12 mouse cellular contexts compared by ENCODE assay signal in genomic region chr5:9703385-9704009, GRCm38 (mm10). TPM values are rescaled to one million over a fixed set of nuclear protein-coding genes. Genes with fewer than 3 reads are reported as not detected.
A peak's percentile ranks its signal among the peaks of the same experiment; 100 is the strongest.
DNase-seq lines count a peak whose midpoint lies in the region; ATAC-seq and TF ChIP-seq lines count a peak whose summit lies in the region.
"Had no signal": no experiment of that assay in that cellular context is flagged by ENCODE, and none has a peak within 500 bp of the region (broad histone marks: within the 10 kb centered on the region; RNA-seq: fewer than 3 reads in every experiment).

No protein-coding gene starts in this region.

- H3K4me2 ChIP-seq in CH12.LX (ENCODE audit: insufficient read depth, low read depth, poor library complexity, severe bottlenecking) = no peak overlapping the region
- no peak overlapping the region for H3K4me2 ChIP-seq in forebrain, embryonic 14.5 days (ENCODE audit: low read length)
- H3K4me2 ChIP-seq in midbrain, embryonic 11.5 days = no peak overlapping the region
- H3K4me2 ChIP-seq in lung, postnatal 0 days (replicated peaks; ENCODE audit: low read depth, low read length) = no peak overlapping the region
- no peak overlapping the region for H3K4me2 ChIP-seq in heart, embryonic 12.5 days
- H3K4me2 ChIP-seq: liver, embryonic 11.5 days had no signal

- TF ChIP-seq CTCF in CH12.LX (conservative IDR thresholded peaks at IDR 0.05 in 1 of 2, IDR thresholded peaks at IDR 0.05 in 1 of 2; ENCODE audit: low read depth in 2 of 2, low read length in 2 of 2) = peak in 1 of 2 experiments; percentile 43; a peak in 2 of 4 replicates
- TF ChIP-seq CTCF in lung, postnatal 0 days (IDR thresholded peaks at IDR 0.05) = no peak

- H3K79me2 ChIP-seq in CH12.LX (replicated peaks; ENCODE audit: control insufficient read depth, extremely low read depth, insufficient read depth, poor library complexity, severe bottlenecking) = no peaks in the 10 kb centered on the region

- no peak overlapping the region for H3K4me3 ChIP-seq in CH12.LX (replicated peaks in 1 of 3; ENCODE audit: low read depth in 2 of 3, low read length in 2 of 3, poor library complexity in 1 of 3)
- no peak overlapping the region for H3K4me3 ChIP-seq in ES-E14 (ENCODE audit: insufficient read depth in 1 of 2, low read depth in 1 of 2, low read length in 2 of 2, poor library complexity in 1 of 2, severe bottlenecking in 1 of 2)
- no peak overlapping the region for H3K4me3 ChIP-seq in forebrain, embryonic 14.5 days (ENCODE audit: low read depth, low read length)
- no peak overlapping the region for H3K4me3 ChIP-seq in midbrain, embryonic 11.5 days (ENCODE audit: low read depth, low read length)
- no peak overlapping the region for H3K4me3 ChIP-seq in lung, postnatal 0 days (ENCODE audit: low read depth, low read length)
- no peak overlapping the region for H3K4me3 ChIP-seq in heart, embryonic 12.5 days

- ATAC-seq in forebrain, embryonic 14.5 days = peak; percentile 77
- ATAC-seq in midbrain, embryonic 11.5 days (ENCODE audit: low FRiP score) = peak; percentile 64
- ATAC-seq in lung, postnatal 0 days = no peak
- no peak for ATAC-seq in heart, embryonic 12.5 days (ENCODE audit: insufficient number of reproducible peaks, low FRiP score)

- H3K27ac ChIP-seq in CH12.LX (ENCODE audit: insufficient read depth, low read depth) (no peak overlapping the region), ES-E14 (ENCODE audit: insufficient read depth, low read depth, low read length, poor library complexity, severe bottlenecking) (no peak overlapping the region)
- no peak overlapping the region for H3K27ac ChIP-seq in forebrain, embryonic 14.5 days (ENCODE audit: low read depth, low read length)
- peak overlapping the region; percentile 57; the same call in 1 of the 2 replicates for H3K27ac ChIP-seq in midbrain, embryonic 11.5 days (ENCODE audit: low read depth, low read length)
- H3K27ac ChIP-seq in lung, postnatal 0 days (ENCODE audit: low read length) = no peak overlapping the region
- H3K27ac ChIP-seq in heart, embryonic 12.5 days (ENCODE audit: poor library complexity, severe bottlenecking) = no peak overlapping the region

- DNase-seq in CH12.LX (ENCODE audit: extremely low read depth) (no peak), ES-E14 (ENCODE audit: low read depth, low spot score) (no peak)
- peak; percentile 76 for DNase-seq in forebrain, embryonic 14.5 days (ENCODE audit: low spot score)
- DNase-seq in midbrain, embryonic 11.5 days (ENCODE audit: low spot score, missing footprints) = peak; percentile 87
- DNase-seq in urinary bladder, postnatal 25 days (ENCODE audit: low spot score) = no peak
- no peak for DNase-seq in adrenal gland, adult 18-20 months (ENCODE audit: low spot score in 2 of 2)
- no peak for DNase-seq in lung, postnatal 0 days (ENCODE audit: low spot score)
- DNase-seq: cerebellum, adult 8-10 months; gastrocnemius, postnatal 25 days; thymus, postnatal 25 days had no signal

- H3K9me3 ChIP-seq in CH12.LX (replicated peaks; ENCODE audit: low read length) (no peaks in the 10 kb centered on the region), ES-E14 (ENCODE audit: control insufficient read depth, insufficient read depth, low read depth, low read length) (no peaks in the 10 kb centered on the region)
- H3K9me3 ChIP-seq in forebrain, embryonic 14.5 days (replicated peaks; ENCODE audit: control insufficient read depth, low read length) = no peaks in the 10 kb centered on the region
- H3K9me3 ChIP-seq in midbrain, embryonic 11.5 days (ENCODE audit: control insufficient read depth, low read length) = no peaks in the 10 kb centered on the region
- no peaks in the 10 kb centered on the region for H3K9me3 ChIP-seq in lung, postnatal 0 days (ENCODE audit: low read length)
- no peaks in the 10 kb centered on the region for H3K9me3 ChIP-seq in heart, embryonic 12.5 days (replicated peaks)

- dilution Hi-C loops in CH12.LX (cut with MboI; ENCODE audit: extremely low pct_ligation_motif_present, extremely low pct_unique_long_range_greater_than_20kb, low sequenced_read_pairs) = no loop called here

- H3K9ac ChIP-seq in CH12.LX (ENCODE audit: insufficient read depth, low read depth) (no peak overlapping the region), ES-E14 (ENCODE audit: insufficient read depth, low read depth, low read length, poor library complexity, severe bottlenecking) (no peak overlapping the region)
- H3K9ac ChIP-seq in forebrain, embryonic 14.5 days (ENCODE audit: low read length) = no peak overlapping the region
- no peak overlapping the region for H3K9ac ChIP-seq in midbrain, embryonic 11.5 days (ENCODE audit: low read length)
- H3K9ac ChIP-seq in lung, postnatal 0 days (replicated peaks; ENCODE audit: low read depth) = no peak overlapping the region
- H3K9ac ChIP-seq in heart, embryonic 12.5 days = no peak overlapping the region

- 3% methylated on average over 3 of the region's 3 CpGs for WGBS in forebrain, embryonic 14.5 days
- WGBS in midbrain, embryonic 11.5 days = 20% methylated on average over 3 of the region's 3 CpGs
- WGBS in lung, postnatal 0 days = 46% methylated on average over 3 of the region's 3 CpGs
- WGBS in heart, embryonic 12.5 days = 47% methylated on average over 3 of the region's 3 CpGs

- peak; percentile 36 for TF ChIP-seq RAD21 in CH12.LX (IDR thresholded peaks at IDR 0.05; ENCODE audit: low read depth, low read length)

- no peaks in the 10 kb centered on the region for H3K27me3 ChIP-seq in CH12.LX (replicated peaks)
- H3K27me3 ChIP-seq in forebrain, embryonic 14.5 days (replicated peaks; ENCODE audit: control insufficient read depth, insufficient read depth, low read length) = peaks cover 10% of the 10 kb centered on the region; the same call in 1 of the 2 replicates
- no peaks in the 10 kb centered on the region for H3K27me3 ChIP-seq in midbrain, embryonic 11.5 days (ENCODE audit: control insufficient read depth, insufficient read depth, low read length)
- no peaks in the 10 kb centered on the region for H3K27me3 ChIP-seq in lung, postnatal 0 days (replicated peaks; ENCODE audit: insufficient read depth, low read length)
- H3K27me3 ChIP-seq in heart, embryonic 12.5 days (replicated peaks) = no peaks in the 10 kb centered on the region

- in situ Hi-C loops in CH12.LX (cut with MboI; ENCODE audit: low pct_ligation_motif_present, low pct_unique_long_range_greater_than_20kb, low sequenced_read_pairs) = no loop called here
- in situ Hi-C loops in ES-E14 (cut with MboI; ENCODE audit: low sequenced_read_pairs in 2 of 2, unreplicated experiment in 2 of 2) = no loop called here

- no peaks in the 10 kb centered on the region for H3K4me1 ChIP-seq in CH12.LX (ENCODE audit: control insufficient read depth in 1 of 2, insufficient read depth in 2 of 2)
- no peaks in the 10 kb centered on the region for H3K4me1 ChIP-seq in ES-E14 (ENCODE audit: control insufficient read depth in 2 of 2, insufficient read depth in 2 of 2, low read length in 2 of 2, poor library complexity in 1 of 2)
- no peaks in the 10 kb centered on the region for H3K4me1 ChIP-seq in forebrain, embryonic 14.5 days (ENCODE audit: control insufficient read depth, insufficient read depth, low read length)
- peaks cover 3% of the 10 kb centered on the region; the same call in 1 of the 2 replicates for H3K4me1 ChIP-seq in midbrain, embryonic 11.5 days (ENCODE audit: control insufficient read depth, insufficient read depth, low read length)
- no peaks in the 10 kb centered on the region for H3K4me1 ChIP-seq in lung, postnatal 0 days (ENCODE audit: insufficient read depth, low read depth, low read length)
- H3K4me1 ChIP-seq in heart, embryonic 12.5 days (replicated peaks) = no peaks in the 10 kb centered on the region

- H3K36me3 ChIP-seq in CH12.LX (replicated peaks in 1 of 2; ENCODE audit: control insufficient read depth in 1 of 2, insufficient read depth in 1 of 2, low read length in 1 of 2) = no peaks in the 10 kb centered on the region
- H3K36me3 ChIP-seq in ES-E14 (ENCODE audit: control insufficient read depth, insufficient read depth, low read length, poor library complexity, severe bottlenecking) = no peaks in the 10 kb centered on the region
- H3K36me3 ChIP-seq in forebrain, embryonic 14.5 days (ENCODE audit: control insufficient read depth, insufficient read depth, low read length) = no peaks in the 10 kb centered on the region
- no peaks in the 10 kb centered on the region for H3K36me3 ChIP-seq in midbrain, embryonic 11.5 days (ENCODE audit: control insufficient read depth, insufficient read depth, low read length)
- H3K36me3 ChIP-seq in lung, postnatal 0 days (ENCODE audit: insufficient read depth, low read length) = no peaks in the 10 kb centered on the region
- no peaks in the 10 kb centered on the region for H3K36me3 ChIP-seq in heart, embryonic 12.5 days

- no peak for TF ChIP-seq EP300 in CH12.LX (IDR thresholded peaks at IDR 0.05; ENCODE audit: low read length)
- TF ChIP-seq EP300 in lung, postnatal 0 days (IDR thresholded peaks at IDR 0.05) = no peak

- TF ChIP-seq POLR2A in CH12.LX (IDR thresholded peaks at IDR 0.05; ENCODE audit: low read depth, low read length) = no peak

TF ChIP-seq in CH12.LX, 34 proteins besides CTCF, POLR2A, EP300 and RAD21 (continues in another document):
- TF ChIP-seq MAX (IDR thresholded peaks at IDR 0.05; ENCODE audit: low read length) = no peak
- TF ChIP-seq MYC (IDR thresholded peaks at IDR 0.05; ENCODE audit: low read depth, low read length) = no peak
- no peak for TF ChIP-seq POLR2AphosphoS2 (IDR thresholded peaks at IDR 0.05; ENCODE audit: low read depth, low read length)
- no peak for TF ChIP-seq TBP (conservative IDR thresholded peaks at IDR 0.05; ENCODE audit: low read depth, low read length)
- TF ChIP-seq PAX5 (IDR thresholded peaks at IDR 0.05; ENCODE audit: low read length) = no peak
- TF ChIP-seq ZC3H11A (IDR thresholded peaks at IDR 0.05; ENCODE audit: low read depth, low read length) = no peak

TF ChIP-seq in ES-E14, 5 proteins besides CTCF, POLR2A, EP300 and RAD21:
- TF ChIP-seq MAFK (IDR thresholded peaks at IDR 0.05; ENCODE audit: insufficient read depth, low read depth, low read length) (no peak), ZNF384 (IDR thresholded peaks at IDR 0.05; ENCODE audit: low read depth, low read length) (no peak), CHD2 (IDR thresholded peaks at IDR 0.05; ENCODE audit: low read depth, low read length) (no peak), ZC3H11A (IDR thresholded peaks at IDR 0.05; ENCODE audit: borderline replicate concordance, low read depth, low read length) (peak; percentile 32; the same call in 1 of the 2 replicates), HCFC1 (IDR thresholded peaks at IDR 0.05; ENCODE audit: borderline replicate concordance, insufficient read depth, low read length) (no peak)

RNA-seq across cellular contexts. Expression of gene Grm3, which starts 21.5 kb away (rescaled TPM):
- total RNA-seq in CH12.LX (2012; rRNA removed) (not detected in 2 replicates), CH12.LX (2014; rRNA removed) (not detected in 2 replicates), ES-E14 (2012; rRNA removed) (0.05 TPM in 1 of 2 replicates, not detected in the other)
- not detected in 2 replicates for polyA plus RNA-seq in CH12.LX (2012; ENCODE audit: insufficient read length, low read depth)
- 8.0 and 14.8 TPM in 2 replicates for polyA plus RNA-seq in forebrain, embryonic 14.5 days (2014; fragmentation: Nextera tagmentation; extraction: Ambion mirVana)
- polyA plus RNA-seq in midbrain, embryonic 11.5 days (2014; fragmentation: Nextera tagmentation; extraction: Ambion mirVana) = 4.2 and 5.0 TPM in 2 replicates
- total RNA-seq in adrenal gland, adult 18-20 months (2021) = under 1 TPM; 0.10 TPM
- polyA plus RNA-seq in lung, postnatal 0 days (2015; fragmentation: Nextera tagmentation; extraction: Ambion mirVana) = 0.04 TPM in 1 of 2 replicates, not detected in the other
- 0.18 and 0.33 TPM in 2 replicates for polyA plus RNA-seq in heart, embryonic 12.5 days (2016; fragmentation: Nextera tagmentation; extraction: Ambion mirVana)
- total RNA-seq: gastrocnemius, postnatal 25 days had no signal

Comparison
In these comparisons a context has a peak if more than half of its experiments do, and no peak if none do; other contexts are left out.
1. DNase-seq: peak in forebrain, embryonic 14.5 days (single experiment) and midbrain, embryonic 11.5 days (single experiment); none in CH12.LX (single experiment), ES-E14 (single experiment), urinary bladder, postnatal 25 days (single experiment), adrenal gland, adult 18-20 months (0 of 2) and lung, postnatal 0 days (single experiment).
2. ATAC-seq: peak in forebrain, embryonic 14.5 days (single experiment) and midbrain, embryonic 11.5 days (single experiment); none in lung, postnatal 0 days (single experiment) and heart, embryonic 12.5 days (single experiment).